Mouse (Mus musculus) left cerebral cortex, postnatal 10 days (tissue): ENCODE results near the gene Ahcy. TPM values are rescaled to one million over a fixed set of nuclear protein-coding genes. Genes with fewer than 3 reads are reported as not detected.
"Not testable (repeated sequence)": the region's sequence is repeated elsewhere in the genome, so short reads cannot be mapped to it uniquely, and the experiment has no call there.

Source experiments
- DNase-seq, 2 experiments: peaks; one replicate each; pipeline ENCODE4 v3.0.0; 2021 to 2022; ENCODE audit warnings: low spot score in 2 of 2, mixed read lengths in 1 of 2; ENCODE audit errors: extremely low spot score in 1 of 2
- intact Hi-C: fragments of 180-260 bp; cut with DNase I; formaldehyde crosslinking; loops from one replicate; pipeline ENCODE4 v1.15.1; 2025
- total RNA-seq, 2 experiments: library from RNA; stranded (reverse); gene quantifications; 2 replicates each; pipeline ENCODE4 v1.2.3; 2021

Ahcy gene
- total RNA-seq, 2 experiments from 2014 or later = 14.0 to 14.8 TPM

- intact Hi-C loops = no loop called here
- DNase-seq = no peak
These were observed 34.3 kb downstream of the Ahcy start for GRCm38 (mm10) chr2:155039956-155040355.

- intact Hi-C loops = no loop called here
- no peak for DNase-seq
These were observed 41.2 kb downstream of the Ahcy start for GRCm38 (mm10) chr2:155032938-155033710.

GRCm38 (mm10) chr2:155030831-155031230 is 43.5 kb downstream of the Ahcy start:
- intact Hi-C loops = loop anchor here (1.0 kb wide), 1 partner anchor 17 kb away; no protein-coding TSS in a partner anchor
- peak in 1 of 2 experiments; percentile 29 for DNase-seq

GRCm38 (mm10) chr2:155020247-155020826 is 54.0 kb downstream of the Ahcy start:
- DNase-seq, intact Hi-C loops: not testable (repeated sequence)

GRCm38 (mm10) chr2:155019673-155020072 is 54.6 kb downstream of the Ahcy start:
- DNase-seq = peak; percentile 85 to 90
- intact Hi-C loops = no loop called here

GRCm38 (mm10) chr2:155018762-155019641 is 55.3 kb downstream of the Ahcy start:
- intact Hi-C loops = no loop called here
- DNase-seq = peak; percentile 54 to 83

GRCm38 (mm10) chr2:155018251-155018755 is 56.0 kb downstream of the Ahcy start, which contains the start of gene Gm14226:
Gene Gm14226 (plus strand): TSS chr2:155018266.
- intact Hi-C loops, DNase-seq: not testable (repeated sequence)

- intact Hi-C loops, DNase-seq: not testable (repeated sequence)
These were observed 57.5 kb downstream of the Ahcy start for GRCm38 (mm10) chr2:155016751-155017150.

- intact Hi-C loops = no loop called here
- DNase-seq = no peak
These were observed 61.3 kb downstream of the Ahcy start for GRCm38 (mm10) chr2:155012991-155013390.

GRCm38 (mm10) chr2:155011086-155011656 is 63.1 kb downstream of the Ahcy start:
- no peak for DNase-seq
- intact Hi-C loops = no loop called here

Other genes starting within 250 kb of the Ahcy start
- gene Eif2s2, start 181.6 kb downstream of the Ahcy start, total RNA-seq = 10 to 100 TPM; 75.2 to 75.8 TPM
- gene Gm14226, start 56.2 kb downstream of the Ahcy start, total RNA-seq = under 1 TPM; 0.11 to 0.16 TPM
- 10 to 100 TPM; 35.2 to 35.3 TPM for gene Itch, start 59.0 kb upstream of the Ahcy start, total RNA-seq
- gene Dynlrb1, start 162.0 kb upstream of the Ahcy start, total RNA-seq = 100 to 1,000 TPM; 372 to 373 TPM
- gene Map1lc3a, start 201.8 kb upstream of the Ahcy start, total RNA-seq = 100 to 1,000 TPM; 479 to 493 TPM